Mouse (Mus musculus) E14TG2a.4 (cell line): ENCODE data around the gene Tagln.

Experiments
- H3K27me3 ChIP-seq: 2 replicates; pipeline ENCODE4 v1.6.1; 2014; ENCODE audit warnings: low read length, control low read depth; ENCODE audit not compliant: insufficient read depth
- H3K36me3 ChIP-seq: 2 replicates; pipeline ENCODE4 v1.6.1; 2014; ENCODE audit warnings: low read length, control low read depth; ENCODE audit not compliant: insufficient read depth
- H3K4me1 ChIP-seq: replicated peaks from 2 replicates; pipeline ENCODE4 v1.6.1; 2014; ENCODE audit warnings: low read depth, low read length, control low read depth
- H3K4me3 ChIP-seq: replicated peaks from 2 replicates; pipeline ENCODE4 v1.5.1; 2014; ENCODE audit warnings: mild to moderate bottlenecking, low read length
- H3K9me3 ChIP-seq: 2 replicates; pipeline ENCODE4 v1.6.1; 2014; ENCODE audit warnings: low read length, control low read depth
- CTCF ChIP-seq: conservative IDR thresholded peaks from 2 replicates; pipeline ENCODE4 v1.5.1; 2014; ENCODE audit warnings: low read length
- NANOG ChIP-seq: IDR thresholded peaks from 2 replicates; pipeline ENCODE4 v1.6.1; 2014; ENCODE audit warnings: borderline replicate concordance, low read length, mixed read lengths
- POU5F1 ChIP-seq: IDR thresholded peaks from 2 replicates; pipeline ENCODE4 v1.6.1; 2014; ENCODE audit warnings: low read length, borderline replicate concordance

Tagln gene

DNA sequence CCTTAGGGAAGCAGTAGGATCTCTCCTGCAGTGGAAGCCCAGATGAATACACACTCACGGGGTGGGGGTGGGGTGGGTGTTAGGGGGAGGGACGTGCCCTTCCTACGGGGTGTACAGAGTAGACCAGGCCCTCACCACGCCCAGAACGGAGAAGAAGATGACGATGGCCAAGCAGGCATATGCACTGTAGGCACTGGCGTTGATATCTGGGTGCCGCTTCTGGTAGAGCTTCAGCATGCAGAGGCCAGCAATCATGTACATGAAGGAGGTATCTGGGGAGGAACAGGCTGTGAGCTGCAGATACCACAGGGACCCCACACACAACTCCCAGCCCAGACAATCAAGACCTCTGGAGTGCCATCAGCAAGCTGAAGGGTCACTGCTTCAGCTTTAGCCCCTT, 7.1 kb upstream of the Tagln start:
- H3K4me3 ChIP-seq, result peak overlapping the region; percentile 37; the same call in 1 of the 2 replicates
- TF ChIP-seq CTCF (no peak), POU5F1 (no peak), NANOG (no peak)
- peaks cover 71% of the 10 kb centered on the region for H3K36me3 ChIP-seq
- no peaks in the 10 kb centered on the region for H3K9me3 ChIP-seq
- H3K27me3 ChIP-seq, result 0 out of 2 replicates have a peak, but pooled peaks cover 12% of the 10 kb centered on the region
- peaks cover 64% of the 10 kb centered on the region for H3K4me1 ChIP-seq

DNA sequence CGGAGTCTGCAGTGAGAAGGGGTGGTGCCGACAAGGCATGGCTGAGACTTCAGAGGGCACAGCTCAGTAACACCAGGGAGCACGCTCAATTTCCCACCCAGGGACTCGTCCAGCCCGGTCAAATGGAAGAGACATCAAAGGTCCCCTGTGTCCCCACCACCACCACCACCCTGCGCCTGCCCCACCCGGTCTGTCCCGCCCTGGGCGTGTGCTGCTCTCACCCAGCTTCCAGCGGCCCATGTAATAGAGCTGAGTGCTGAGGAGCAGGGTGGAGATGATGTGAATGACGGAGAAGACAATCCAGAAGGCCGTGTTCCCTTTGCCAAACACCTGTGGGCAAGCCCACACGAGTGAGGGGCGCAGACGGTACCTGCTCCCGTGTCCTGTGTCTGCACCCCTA, 6.6 kb upstream of the Tagln start:
- TF ChIP-seq CTCF (no peak), POU5F1 (no peak), NANOG (no peak)
- H3K27me3 ChIP-seq, result 0 out of 2 replicates have a peak, but pooled peaks cover 12% of the 10 kb centered on the region
- H3K4me1 ChIP-seq, result peaks cover 60% of the 10 kb centered on the region
- H3K9me3 ChIP-seq, result no peaks in the 10 kb centered on the region
- H3K36me3 ChIP-seq, result peaks cover 69% of the 10 kb centered on the region
- peak overlapping the region; percentile 37; the same call in 1 of the 2 replicates for H3K4me3 ChIP-seq

- Histone ChIP-seq H3K4me3 (peak overlapping the region; percentile 62), H3K36me3 (peaks cover 69% of the 10 kb centered on the region), H3K4me1 (peaks cover 57% of the 10 kb centered on the region), H3K9me3 (no peaks in the 10 kb centered on the region), H3K27me3 (0 out of 2 replicates have a peak, but pooled peaks cover 12% of the 10 kb centered on the region)
- TF ChIP-seq POU5F1, result no peak
- no peak for TF ChIP-seq NANOG
- no peak for TF ChIP-seq CTCF
Measured at GRCm38 (mm10) chr9:45941329-45941888, 5.6 kb upstream of the Tagln start.

GRCm38 (mm10) chr9:45939794-45940193, 3.9 kb upstream of the Tagln start:
- Histone ChIP-seq H3K27me3 (peaks cover 26% of the 10 kb centered on the region), H3K4me3 (no peak overlapping the region), H3K9me3 (no peaks in the 10 kb centered on the region), H3K36me3 (peaks cover 54% of the 10 kb centered on the region), H3K4me1 (peaks cover 53% of the 10 kb centered on the region)
- TF ChIP-seq CTCF (no peak), NANOG (no peak), POU5F1 (no peak)

- Histone ChIP-seq H3K9me3 (no peaks in the 10 kb centered on the region), H3K27me3 (peaks cover 30% of the 10 kb centered on the region), H3K4me1 (peaks cover 46% of the 10 kb centered on the region), H3K36me3 (peaks cover 47% of the 10 kb centered on the region), H3K4me3 (no peak overlapping the region)
- TF ChIP-seq NANOG, result no peak
- no peak for TF ChIP-seq POU5F1
- TF ChIP-seq CTCF, result no peak
Measured at GRCm38 (mm10) chr9:45938952-45939637, 3.2 kb upstream of the Tagln start.

DNA sequence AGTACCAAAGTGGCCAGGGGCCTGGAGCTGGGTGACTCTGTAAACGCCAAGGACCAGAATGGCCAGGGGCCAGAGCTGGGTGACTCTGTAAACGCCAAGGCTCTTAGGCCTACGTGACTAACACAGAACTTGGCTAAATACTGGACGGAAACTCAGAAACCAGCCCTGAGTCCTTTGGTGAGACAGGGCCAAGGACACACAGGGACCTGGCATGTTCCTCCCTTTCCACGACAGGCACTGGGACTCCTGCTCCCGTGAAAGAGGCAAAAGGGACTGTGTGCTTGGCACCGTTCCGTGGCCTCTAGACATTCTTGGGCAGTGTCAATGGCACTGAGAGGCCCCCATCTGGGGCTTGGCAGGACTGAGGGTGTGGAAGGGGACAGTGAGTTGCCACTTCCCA, 2.2 kb upstream of the Tagln start:
- Histone ChIP-seq H3K4me3 (no peak overlapping the region), H3K9me3 (no peaks in the 10 kb centered on the region), H3K36me3 (peaks cover 39% of the 10 kb centered on the region), H3K4me1 (peaks cover 39% of the 10 kb centered on the region), H3K27me3 (peaks cover 29% of the 10 kb centered on the region)
- TF ChIP-seq NANOG (no peak), POU5F1 (no peak), CTCF (no peak)

DNA sequence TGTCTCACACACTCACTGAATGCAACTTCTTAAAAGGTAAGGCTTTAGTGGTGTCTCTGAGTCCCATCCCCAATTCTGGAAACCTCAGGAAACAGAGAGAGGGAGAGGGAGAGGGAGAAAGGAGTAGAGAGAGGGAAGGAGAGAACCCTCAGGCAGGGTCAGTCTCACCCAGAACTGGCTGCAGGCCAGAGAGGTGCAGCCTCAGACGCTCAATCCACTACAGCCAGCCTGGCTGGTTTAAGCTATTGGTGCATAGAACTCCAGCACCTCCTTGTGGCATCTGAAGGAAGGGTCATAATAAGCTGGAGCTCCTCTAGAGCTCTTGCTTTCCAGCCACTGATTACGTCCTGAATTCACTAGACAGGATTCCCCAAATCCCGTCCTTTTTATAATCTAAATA, 1.0 kb upstream of the Tagln start:
- H3K27me3 ChIP-seq, result peaks cover 20% of the 10 kb centered on the region
- H3K36me3 ChIP-seq, result peaks cover 28% of the 10 kb centered on the region
- TF ChIP-seq NANOG, result no peak
- no peak for TF ChIP-seq POU5F1
- TF ChIP-seq CTCF, result peak; percentile 69
- peaks cover 27% of the 10 kb centered on the region for H3K4me1 ChIP-seq
- no peak overlapping the region for H3K4me3 ChIP-seq
- no peaks in the 10 kb centered on the region for H3K9me3 ChIP-seq

DNA sequence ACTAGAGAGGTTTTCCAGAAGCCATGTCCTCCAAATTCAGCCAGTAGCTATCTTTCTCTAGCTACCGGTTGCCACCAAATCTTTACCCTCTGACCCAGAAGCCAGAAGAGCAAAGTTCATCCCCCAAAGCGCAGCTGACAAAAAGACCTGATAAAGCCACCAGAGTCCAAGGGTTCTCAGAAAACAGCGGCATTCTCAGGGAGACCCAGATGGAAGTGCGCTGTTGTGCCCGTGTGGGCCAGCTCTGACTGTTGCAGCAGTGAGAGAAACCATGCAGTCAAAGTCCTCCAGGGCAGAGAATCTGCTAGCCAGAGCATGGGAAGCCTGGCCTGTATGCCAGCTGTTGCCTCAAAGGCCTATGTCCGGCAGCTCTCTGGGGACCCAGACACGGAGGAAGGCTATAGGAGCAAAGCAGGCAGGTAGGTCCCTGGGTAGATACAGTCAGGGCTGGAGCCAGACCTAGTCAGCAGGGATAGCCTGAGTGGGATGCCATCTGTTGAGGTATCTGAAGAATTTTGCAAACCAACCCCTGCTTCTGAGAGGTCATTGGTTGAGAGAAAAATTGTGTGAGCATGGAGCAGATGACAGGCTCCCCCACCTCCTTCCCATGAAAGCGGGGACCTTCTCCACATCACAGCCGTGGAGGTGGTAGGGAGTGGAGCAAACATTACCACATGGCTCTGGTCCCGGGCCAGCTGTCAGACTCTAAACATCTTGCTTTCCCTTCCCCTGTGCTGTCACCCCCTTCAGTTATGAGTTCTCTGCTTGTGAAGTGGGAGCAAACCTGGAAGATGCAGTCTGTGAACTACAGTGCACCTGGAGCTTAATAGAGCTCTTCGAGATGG, 3.1 kb downstream of the Tagln start:
- no peaks in the 10 kb centered on the region for H3K9me3 ChIP-seq
- H3K27me3 ChIP-seq, result peaks cover 17% of the 10 kb centered on the region
- H3K4me3 ChIP-seq, result no peak overlapping the region
- H3K4me1 ChIP-seq, result peaks cover 17% of the 10 kb centered on the region
- TF ChIP-seq NANOG (no peak), POU5F1 (no peak), CTCF (no peak)
- H3K36me3 ChIP-seq, result peaks cover 35% of the 10 kb centered on the region
